Mouse (Mus musculus) brain, embryonic 18.5 days (tissue): Measurements from ENCODE around the gene Phkb.

ENCODE experiments used
- DNase-seq: peaks from one replicate; pipeline ENCODE4 v3.0.0-alpha.2; 2012; ENCODE audit warnings: low read depth, low spot score

Phkb gene

GRCm38 (mm10) chr8:85937343-85937742 lies 96.6 kb downstream of the Phkb start:
- DNase-seq: no peak

- DNase-seq: no peak
Observed at GRCm38 (mm10) chr8:85944820-85945219, 104.1 kb downstream of the Phkb start.

GRCm38 (mm10) chr8:85958391-85958790 lies 117.6 kb downstream of the Phkb start:
- no peak for DNase-seq

GRCm38 (mm10) chr8:85959880-85960279 lies 119.1 kb downstream of the Phkb start:
- no peak for DNase-seq

GRCm38 (mm10) chr8:85977588-85978077 lies 136.9 kb downstream of the Phkb start:
- no peak for DNase-seq

- no peak for DNase-seq
Observed at GRCm38 (mm10) chr8:85992911-85993310, 152.2 kb downstream of the Phkb start.

- no peak for DNase-seq
Observed at GRCm38 (mm10) chr8:85993661-85994060, 152.9 kb downstream of the Phkb start.

- no peak for DNase-seq
Observed at GRCm38 (mm10) chr8:85995971-85996370, 155.2 kb downstream of the Phkb start.

- DNase-seq: no peak
Observed at GRCm38 (mm10) chr8:86006485-86006884, 165.7 kb downstream of the Phkb start.

GRCm38 (mm10) chr8:86016806-86017205 lies 176.0 kb downstream of the Phkb start:
- no peak for DNase-seq

GRCm38 (mm10) chr8:86028646-86029312 lies 188.0 kb downstream of the Phkb start:
- DNase-seq: peak; percentile 66

- DNase-seq: no peak
Observed at GRCm38 (mm10) chr8:86029451-86029850, 188.7 kb downstream of the Phkb start.

GRCm38 (mm10) chr8:86034662-86035365 lies 194.1 kb downstream of the Phkb start:
- no peak for DNase-seq

GRCm38 (mm10) chr8:86035371-86035770 lies 194.6 kb downstream of the Phkb start:
- no peak for DNase-seq

GRCm38 (mm10) chr8:86038462-86038861 lies 197.7 kb downstream of the Phkb start:
- DNase-seq: no peak

GRCm38 (mm10) chr8:86042049-86042448 lies 201.3 kb downstream of the Phkb start:
- DNase-seq: no peak

GRCm38 (mm10) chr8:86050882-86051281 lies 210.1 kb downstream of the Phkb start:
- no peak for DNase-seq

- no peak for DNase-seq
Observed at GRCm38 (mm10) chr8:86052003-86052402, 211.2 kb downstream of the Phkb start.

- no peak for DNase-seq
Observed at GRCm38 (mm10) chr8:86058618-86059017, 217.9 kb downstream of the Phkb start.

- DNase-seq: no peak
Observed at GRCm38 (mm10) chr8:86059130-86059529, 218.4 kb downstream of the Phkb start.

- DNase-seq: no peak
Observed at GRCm38 (mm10) chr8:86063411-86063810, 222.7 kb downstream of the Phkb start.

GRCm38 (mm10) chr8:86079433-86079832 lies 238.7 kb downstream of the Phkb start:
- DNase-seq: no peak

- no peak for DNase-seq
Observed at GRCm38 (mm10) chr8:86083346-86083745, 242.6 kb downstream of the Phkb start.
